Mouse (Mus musculus): ENCODE data around the gene Cbwd1. TPM values are rescaled to one million over a fixed set of nuclear protein-coding genes. Genes with fewer than 3 reads are reported as not detected.

The Cbwd1 gene
- polyA plus RNA-seq (2015; fragmentation: Nextera tagmentation; extraction: Ambion mirVana), result 17.1 and 18.1 TPM in 2 replicates

- ATAC-seq (ENCODE audit: insufficient number of reproducible peaks, low FRiP score, low TSS enrichment, low read depth), result peak; percentile 100
- 0% methylated on average over 36 of the region's 36 CpGs for WGBS
- H3K9me3 ChIP-seq, result no peaks in the 10 kb centered on the region
- peak within 1 kb of the TSS; percentile 59 for H3K4me2 ChIP-seq
- 0 out of 2 replicates have a peak, but pooled peaks cover under 1% of the 10 kb centered on the region for H3K36me3 ChIP-seq
- H3K9ac ChIP-seq, result peak within 1 kb of the TSS; percentile 67
- H3K27ac ChIP-seq, result no peak within 1 kb of the TSS
- H3K27me3 ChIP-seq, result no peaks in the 10 kb centered on the region
- peak within 1 kb of the TSS; percentile 72 for H3K4me3 ChIP-seq
- peaks cover 8% of the 10 kb centered on the region for H3K4me1 ChIP-seq
Measured at GRCm38 (mm10) chr19:24961172-24961962, at the start of gene Cbwd1. Gene Cbwd1, minus strand, starts transcription at chr19:24961610.

- WGBS, result 80% methylated on average over 2 of the region's 2 CpGs
- 0 out of 2 replicates have a peak, but pooled peaks cover 2% of the 10 kb centered on the region for H3K4me1 ChIP-seq
Measured at GRCm38 (mm10) chr19:25008509-25008908, 47.1 kb upstream of the Cbwd1 start.

GRCm38 (mm10) chr19:25006686-25007085 is 45.3 kb upstream of the Cbwd1 start:
- Histone ChIP-seq H3K9ac (no peak overlapping the region), H3K9me3 (no peaks in the 10 kb centered on the region), H3K4me1 (0 out of 2 replicates have a peak, but pooled peaks cover 2% of the 10 kb centered on the region), H3K36me3 (no peaks in the 10 kb centered on the region), H3K4me3 (no peak overlapping the region), H3K4me2 (no peak overlapping the region), H3K27me3 (peaks cover 8% of the 10 kb centered on the region; the same call in 1 of the 2 replicates), H3K27ac (no peak overlapping the region)
- ATAC-seq (ENCODE audit: insufficient number of reproducible peaks, low FRiP score, low TSS enrichment, low read depth), result no peak
- 72% methylated on average over 1 of the region's 1 CpGs for WGBS

More at GRCm38 (mm10) chr19:25008509-25008908, 47.1 kb upstream of the Cbwd1 start:
- Histone ChIP-seq H3K27me3 (no peaks in the 10 kb centered on the region), H3K4me2 (no peak overlapping the region), H3K27ac (no peak overlapping the region), H3K36me3 (no peaks in the 10 kb centered on the region), H3K4me3 (no peak overlapping the region), H3K9ac (no peak overlapping the region), H3K9me3 (no peaks in the 10 kb centered on the region)
- ATAC-seq (ENCODE audit: insufficient number of reproducible peaks, low FRiP score, low TSS enrichment, low read depth), result no peak

GRCm38 (mm10) chr19:25003810-25004209 is 42.4 kb upstream of the Cbwd1 start:
- H3K9ac ChIP-seq, result no peak overlapping the region
- no peaks in the 10 kb centered on the region for H3K9me3 ChIP-seq
- H3K27me3 ChIP-seq, result peaks cover 35% of the 10 kb centered on the region
- H3K4me3 ChIP-seq, result no peak overlapping the region
- no peak for ATAC-seq (ENCODE audit: insufficient number of reproducible peaks, low FRiP score, low TSS enrichment, low read depth)
- WGBS, result 51% methylated on average over 4 of the region's 4 CpGs
- H3K27ac ChIP-seq, result no peak overlapping the region
- no peaks in the 10 kb centered on the region for H3K36me3 ChIP-seq
- H3K4me2 ChIP-seq, result no peak overlapping the region
- peaks cover 14% of the 10 kb centered on the region for H3K4me1 ChIP-seq

GRCm38 (mm10) chr19:25002828-25003227 is 41.4 kb upstream of the Cbwd1 start:
- Histone ChIP-seq H3K4me1 (peaks cover 14% of the 10 kb centered on the region), H3K27me3 (peaks cover 40% of the 10 kb centered on the region)

GRCm38 (mm10) chr19:25002032-25002431 is 40.6 kb upstream of the Cbwd1 start:
- 84% methylated on average over 6 of the region's 6 CpGs for WGBS
- peaks cover 14% of the 10 kb centered on the region for H3K4me1 ChIP-seq

More at GRCm38 (mm10) chr19:25002828-25003227, 41.4 kb upstream of the Cbwd1 start:
- WGBS, result 67% methylated on average over 3 of the region's 3 CpGs
- Histone ChIP-seq H3K4me3 (no peak overlapping the region), H3K9me3 (no peaks in the 10 kb centered on the region), H3K4me2 (no peak overlapping the region), H3K27ac (no peak overlapping the region), H3K9ac (no peak overlapping the region), H3K36me3 (no peaks in the 10 kb centered on the region)
- ATAC-seq (ENCODE audit: insufficient number of reproducible peaks, low FRiP score, low TSS enrichment, low read depth), result no peak

GRCm38 (mm10) chr19:25000153-25000552 is 38.7 kb upstream of the Cbwd1 start:
- H3K27ac ChIP-seq, result no peak overlapping the region
- peak overlapping the region; percentile 97 for H3K4me2 ChIP-seq
- H3K27me3 ChIP-seq, result peaks cover 40% of the 10 kb centered on the region
- 27% methylated on average over 9 of the region's 9 CpGs for whole genome bisulfite sequencing
- no peak for ATAC-seq (ENCODE audit: insufficient number of reproducible peaks, low FRiP score, low TSS enrichment, low read depth)
- no peak overlapping the region for H3K9ac ChIP-seq
- no peaks in the 10 kb centered on the region for H3K9me3 ChIP-seq
- peak overlapping the region; percentile 69 for H3K4me3 ChIP-seq
- H3K36me3 ChIP-seq, result no peaks in the 10 kb centered on the region
- H3K4me1 ChIP-seq, result peaks cover 14% of the 10 kb centered on the region

More at GRCm38 (mm10) chr19:25002032-25002431, 40.6 kb upstream of the Cbwd1 start:
- Histone ChIP-seq H3K27ac (no peak overlapping the region), H3K9me3 (no peaks in the 10 kb centered on the region), H3K4me3 (no peak overlapping the region), H3K4me2 (no peak overlapping the region), H3K27me3 (peaks cover 40% of the 10 kb centered on the region), H3K9ac (no peak overlapping the region), H3K36me3 (no peaks in the 10 kb centered on the region)
- no peak for ATAC-seq (ENCODE audit: insufficient number of reproducible peaks, low FRiP score, low TSS enrichment, low read depth)

GRCm38 (mm10) chr19:24999201-24999886 is 37.9 kb upstream of the Cbwd1 start, which contains the start of gene Dock8:
Gene Dock8, plus strand, starts transcription at chr19:24999534.
- Histone ChIP-seq H3K4me1 (peaks cover 14% of the 10 kb centered on the region), H3K9me3 (no peaks in the 10 kb centered on the region), H3K4me2 (peak within 1 kb of the TSS; percentile 97), H3K27me3 (peaks cover 40% of the 10 kb centered on the region), H3K9ac (peak within 1 kb of the TSS; percentile 50), H3K4me3 (peak within 1 kb of the TSS; percentile 69), H3K27ac (0 out of 2 replicates have a peak within 1 kb of the TSS, but pooled peaks have one; percentile 43), H3K36me3 (no peaks in the 10 kb centered on the region)
- WGBS, result under 1% methylated on average over 88 of the region's 109 CpGs
- ATAC-seq (ENCODE audit: insufficient number of reproducible peaks, low FRiP score, low TSS enrichment, low read depth), result peak; percentile 58; the same call in 1 of the 2 replicates

GRCm38 (mm10) chr19:24998561-24998960 is 37.2 kb upstream of the Cbwd1 start:
- Histone ChIP-seq H3K36me3 (no peaks in the 10 kb centered on the region), H3K4me1 (peaks cover 12% of the 10 kb centered on the region), H3K4me3 (no peak overlapping the region; the same call in 1 of the 2 replicates), H3K9me3 (no peaks in the 10 kb centered on the region), H3K4me2 (no peak overlapping the region), H3K27me3 (peaks cover 40% of the 10 kb centered on the region), H3K27ac (no peak overlapping the region), H3K9ac (no peak overlapping the region)
- no peak for ATAC-seq (ENCODE audit: insufficient number of reproducible peaks, low FRiP score, low TSS enrichment, low read depth)
- WGBS, result 65% methylated on average over 5 of the region's 5 CpGs

- ATAC-seq (ENCODE audit: insufficient number of reproducible peaks, low FRiP score, low TSS enrichment, low read depth), result no peak
- Histone ChIP-seq H3K9me3 (no peaks in the 10 kb centered on the region), H3K27me3 (peaks cover 36% of the 10 kb centered on the region)
Measured at GRCm38 (mm10) chr19:24996815-24997704, 35.6 kb upstream of the Cbwd1 start.

GRCm38 (mm10) chr19:24994900-24995299 is 33.5 kb upstream of the Cbwd1 start:
- peaks cover 15% of the 10 kb centered on the region for H3K27me3 ChIP-seq
- no peaks in the 10 kb centered on the region for H3K36me3 ChIP-seq
- peaks cover 8% of the 10 kb centered on the region for H3K4me1 ChIP-seq
- H3K4me3 ChIP-seq, result no peak overlapping the region
- no peak overlapping the region for H3K27ac ChIP-seq
- no peak overlapping the region for H3K9ac ChIP-seq
- no peak for ATAC-seq (ENCODE audit: insufficient number of reproducible peaks, low FRiP score, low TSS enrichment, low read depth)
- no peaks in the 10 kb centered on the region for H3K9me3 ChIP-seq
- WGBS, result 34% methylated on average over 8 of the region's 8 CpGs
- H3K4me2 ChIP-seq, result no peak overlapping the region

More at GRCm38 (mm10) chr19:24996815-24997704, 35.6 kb upstream of the Cbwd1 start:
- no peak overlapping the region for H3K4me3 ChIP-seq
- H3K4me1 ChIP-seq, result peaks cover 12% of the 10 kb centered on the region
- no peak overlapping the region for H3K9ac ChIP-seq
- WGBS, result 68% methylated on average over 12 of the region's 12 CpGs
- H3K36me3 ChIP-seq, result no peaks in the 10 kb centered on the region
- H3K27ac ChIP-seq, result no peak overlapping the region
- H3K4me2 ChIP-seq, result no peak overlapping the region

Data from limb, embryonic 15.5 days (tissue).